Mouse (Mus musculus) heart, embryonic 15.5 days (tissue): Measurements from ENCODE around the gene Acsl1. TPM values are rescaled to one million over a fixed set of nuclear protein-coding genes. Genes with fewer than 3 reads are reported as not detected.

ENCODE experiments used
- ATAC-seq: fragments of 200-750 bp; cut with Nextera tagmentation; replicated peaks from 2 replicates; pipeline ENCODE4 v1.8.0; 2017; ENCODE audit warnings: low read depth, moderate TSS enrichment; ENCODE audit not compliant: insufficient number of reproducible peaks, insufficient read depth, low FRiP score
- H3K27ac ChIP-seq: fragments of 300-500 bp; sonication (generic); 2 replicates; pipeline ENCODE4 v1.5.1; 2015; ENCODE audit warnings: mild to moderate bottlenecking, inconsistent platforms
- H3K27me3 ChIP-seq: fragments of 300-500 bp; sonication (generic); 2 replicates; pipeline ENCODE4 v1.6.1; 2015; ENCODE audit warnings: inconsistent platforms
- H3K36me3 ChIP-seq: fragments of 300-500 bp; sonication (generic); 2 replicates; pipeline ENCODE4 v1.6.1; 2015; ENCODE audit warnings: mild to moderate bottlenecking, inconsistent platforms
- H3K4me1 ChIP-seq: fragments of 300-500 bp; sonication (generic); replicated peaks from 2 replicates; pipeline ENCODE4 v1.6.1; 2015; ENCODE audit warnings: inconsistent platforms
- H3K4me2 ChIP-seq: fragments of 300-500 bp; sonication (generic); 2 replicates; pipeline ENCODE4 v1.6.1; 2015; ENCODE audit warnings: inconsistent platforms, mild to moderate bottlenecking, moderate library complexity
- H3K4me3 ChIP-seq: fragments of 300-500 bp; sonication (generic); 2 replicates; pipeline ENCODE4 v1.5.1; 2015; ENCODE audit warnings: mild to moderate bottlenecking, inconsistent platforms
- H3K9ac ChIP-seq: fragments of 300-500 bp; sonication (generic); 2 replicates; pipeline ENCODE4 v1.6.1; 2015; ENCODE audit warnings: mild to moderate bottlenecking, inconsistent platforms
- H3K9me3 ChIP-seq: fragments of 300-500 bp; sonication (generic); replicated peaks from 2 replicates; pipeline ENCODE4 v1.6.1; 2016; ENCODE audit warnings: inconsistent platforms
- WGBS: fragments of 180-500 bp; shearing (Covaris S2); methylation state at CpG from one replicate; pipeline ENCODE4 v1.1.7; 2015; ENCODE audit warnings: mixed read lengths; 5-methylcytosine and 5-hydroxymethylcytosine counted together
- polyA plus RNA-seq: library from polyadenylated mRNA; unstranded; fragments of >200 nt; fragmentation: Nextera tagmentation; extraction: Ambion mirVana; gene quantifications from 2 replicates; pipeline ENCODE4 v1.2.1, GENCODE M21; 2015

Acsl1 gene
- polyA plus RNA-seq, 1 experiment from 2014 or later: 59.9 TPM

- H3K9me3 ChIP-seq: no peaks in the 10 kb centered on the region
Measured at GRCm38 (mm10) chr8:46545854-46546253, 75.0 kb downstream of the Acsl1 start.

GRCm38 (mm10) chr8:46546431-46547176, 75.8 kb downstream of the Acsl1 start:
- Histone ChIP-seq H3K36me3 (no peaks in the 10 kb centered on the region), H3K27ac (peak overlapping the region; percentile 67), H3K4me3 (no peak overlapping the region), H3K4me1 (peaks cover 24% of the 10 kb centered on the region), H3K9ac (no peak overlapping the region), H3K9me3 (no peaks in the 10 kb centered on the region), H3K27me3 (no peaks in the 10 kb centered on the region), H3K4me2 (peak overlapping the region; percentile 9)
- whole genome bisulfite sequencing: 46% methylated on average over 11 of the region's 11 CpGs
- ATAC-seq: no peak

More at GRCm38 (mm10) chr8:46545854-46546253, 75.0 kb downstream of the Acsl1 start:
- Histone ChIP-seq H3K27me3 (no peaks in the 10 kb centered on the region), H3K4me3 (no peak overlapping the region), H3K4me2 (no peak overlapping the region), H3K36me3 (no peaks in the 10 kb centered on the region), H3K4me1 (peaks cover 20% of the 10 kb centered on the region), H3K27ac (peak overlapping the region; percentile 67; the same call in 1 of the 2 replicates), H3K9ac (no peak overlapping the region)
- 82% methylated on average over 5 of the region's 5 CpGs for WGBS
- no peak for ATAC-seq

GRCm38 (mm10) chr8:46547245-46547644, 76.4 kb downstream of the Acsl1 start:
- Histone ChIP-seq H3K9me3 (no peaks in the 10 kb centered on the region), H3K27ac (peak overlapping the region; percentile 67), H3K9ac (no peak overlapping the region), H3K36me3 (no peaks in the 10 kb centered on the region), H3K4me2 (no peak overlapping the region), H3K27me3 (no peaks in the 10 kb centered on the region), H3K4me3 (no peak overlapping the region), H3K4me1 (peaks cover 25% of the 10 kb centered on the region)
- no peak for ATAC-seq
- WGBS: 48% methylated on average over 4 of the region's 4 CpGs

GRCm38 (mm10) chr8:46550058-46550457, 79.2 kb downstream of the Acsl1 start:
- ATAC-seq: no peak
- H3K4me1 ChIP-seq: peaks cover 30% of the 10 kb centered on the region
- no peak overlapping the region for H3K9ac ChIP-seq
- no peaks in the 10 kb centered on the region for H3K9me3 ChIP-seq
- H3K4me2 ChIP-seq: no peak overlapping the region
- H3K27me3 ChIP-seq: no peaks in the 10 kb centered on the region
- no peak overlapping the region for H3K27ac ChIP-seq
- no peaks in the 10 kb centered on the region for H3K36me3 ChIP-seq
- 81% methylated on average over 8 of the region's 8 CpGs for WGBS
- H3K4me3 ChIP-seq: no peak overlapping the region

- Histone ChIP-seq H3K4me2 (peak overlapping the region; percentile 57), H3K4me3 (peak overlapping the region; percentile 80), H3K36me3 (no peaks in the 10 kb centered on the region), H3K9me3 (no peaks in the 10 kb centered on the region), H3K27ac (peak overlapping the region; percentile 81; the same call in 1 of the 2 replicates), H3K4me1 (peaks cover 27% of the 10 kb centered on the region), H3K9ac (no peak overlapping the region), H3K27me3 (no peaks in the 10 kb centered on the region)
- 38% methylated on average over 4 of the region's 4 CpGs for WGBS
- no peak for ATAC-seq
Measured at GRCm38 (mm10) chr8:46551029-46551428, 80.2 kb downstream of the Acsl1 start.

- no peaks in the 10 kb centered on the region for H3K27me3 ChIP-seq
- peak within 1 kb of the TSS; percentile 81 for H3K27ac ChIP-seq
- H3K9me3 ChIP-seq: no peaks in the 10 kb centered on the region
- peak; percentile 97 for ATAC-seq
- peak within 1 kb of the TSS; percentile 71 for H3K4me2 ChIP-seq
- peak within 1 kb of the TSS; percentile 80 for H3K4me3 ChIP-seq
- under 1% methylated on average over 50 of the region's 50 CpGs for WGBS
- no peaks in the 10 kb centered on the region for H3K36me3 ChIP-seq
- H3K9ac ChIP-seq: peak within 1 kb of the TSS; percentile 62
- H3K4me1 ChIP-seq: peaks cover 19% of the 10 kb centered on the region
Measured at GRCm38 (mm10) chr8:46551615-46552440, 81.0 kb downstream of the Acsl1 start, which contains the start of gene Cenpu. TSS of gene Cenpu (plus strand) at chr8:46552028.

- Histone ChIP-seq H3K27me3 (no peaks in the 10 kb centered on the region), H3K4me2 (peak overlapping the region; percentile 71), H3K27ac (peak overlapping the region; percentile 41; the same call in 1 of the 2 replicates), H3K9ac (peak overlapping the region; percentile 62), H3K36me3 (no peaks in the 10 kb centered on the region), H3K9me3 (no peaks in the 10 kb centered on the region), H3K4me1 (peaks cover 15% of the 10 kb centered on the region), H3K4me3 (peak overlapping the region; percentile 80)
- 2% methylated on average over 10 of the region's 10 CpGs for WGBS
- no peak for ATAC-seq
Measured at GRCm38 (mm10) chr8:46552441-46552765, 81.6 kb downstream of the Acsl1 start.

- ATAC-seq: no peak
- peaks cover 12% of the 10 kb centered on the region; the same call in 1 of the 2 replicates for H3K36me3 ChIP-seq
Measured at GRCm38 (mm10) chr8:46559428-46559827, 88.6 kb downstream of the Acsl1 start.

GRCm38 (mm10) chr8:46562333-46562732, 91.5 kb downstream of the Acsl1 start:
- 83% methylated on average over 16 of the region's 16 CpGs for WGBS
- Histone ChIP-seq H3K9ac (no peak overlapping the region), H3K4me3 (no peak overlapping the region), H3K9me3 (no peaks in the 10 kb centered on the region), H3K4me1 (no peaks in the 10 kb centered on the region; the same call in 1 of the 2 replicates), H3K4me2 (no peak overlapping the region), H3K36me3 (peaks cover 12% of the 10 kb centered on the region; the same call in 1 of the 2 replicates), H3K27me3 (no peaks in the 10 kb centered on the region), H3K27ac (no peak overlapping the region)
- no peak for ATAC-seq

More at GRCm38 (mm10) chr8:46559428-46559827, 88.6 kb downstream of the Acsl1 start:
- Histone ChIP-seq H3K4me2 (no peak overlapping the region), H3K27me3 (no peaks in the 10 kb centered on the region), H3K27ac (no peak overlapping the region), H3K4me1 (no peaks in the 10 kb centered on the region; the same call in 1 of the 2 replicates), H3K9me3 (no peaks in the 10 kb centered on the region), H3K9ac (no peak overlapping the region), H3K4me3 (no peak overlapping the region)
- WGBS: 76% methylated on average over 6 of the region's 6 CpGs

GRCm38 (mm10) chr8:46566914-46567529, 96.2 kb downstream of the Acsl1 start:
- Histone ChIP-seq H3K4me2 (no peak overlapping the region), H3K4me1 (peaks cover 3% of the 10 kb centered on the region), H3K36me3 (peaks cover 12% of the 10 kb centered on the region; the same call in 1 of the 2 replicates), H3K27me3 (no peaks in the 10 kb centered on the region), H3K9ac (no peak overlapping the region), H3K9me3 (no peaks in the 10 kb centered on the region), H3K27ac (no peak overlapping the region), H3K4me3 (no peak overlapping the region)
- ATAC-seq: no peak
- WGBS: 81% methylated on average over 7 of the region's 7 CpGs

- H3K4me2 ChIP-seq: no peak overlapping the region
- peaks cover 7% of the 10 kb centered on the region; the same call in 1 of the 2 replicates for H3K36me3 ChIP-seq
- no peak for ATAC-seq
- no peak overlapping the region for H3K9ac ChIP-seq
- no peaks in the 10 kb centered on the region for H3K27me3 ChIP-seq
- peaks cover 3% of the 10 kb centered on the region for H3K4me1 ChIP-seq
- no peak overlapping the region for H3K4me3 ChIP-seq
- 72% methylated on average over 8 of the region's 8 CpGs for WGBS
- no peaks in the 10 kb centered on the region for H3K9me3 ChIP-seq
- H3K27ac ChIP-seq: no peak overlapping the region
Measured at GRCm38 (mm10) chr8:46567946-46568345, 97.1 kb downstream of the Acsl1 start.
